Mouse (Mus musculus) thymus, adult 2 months (tissue): ENCODE measurements around the gene Klhl28.

Experiments used
- CTCF ChIP-seq: fragments of 200-500 bp; IDR thresholded peaks from 2 replicates; pipeline ENCODE4 v1.5.1; 2012; ENCODE audit warnings: mild to moderate bottlenecking, control low read depth, low read length, moderate library complexity, borderline replicate concordance; ENCODE audit not compliant: control insufficient read depth, poor library complexity, insufficient read depth; ENCODE audit errors: extremely low read depth
- POLR2A ChIP-seq: fragments of 200-500 bp; IDR thresholded peaks from 2 replicates; pipeline ENCODE4 v1.6.1; 2012; ENCODE audit warnings: mild to moderate bottlenecking, low read length, control low read depth, moderate library complexity; ENCODE audit not compliant: control insufficient read depth, poor library complexity, insufficient read depth; ENCODE audit errors: extremely low read depth

DNA sequence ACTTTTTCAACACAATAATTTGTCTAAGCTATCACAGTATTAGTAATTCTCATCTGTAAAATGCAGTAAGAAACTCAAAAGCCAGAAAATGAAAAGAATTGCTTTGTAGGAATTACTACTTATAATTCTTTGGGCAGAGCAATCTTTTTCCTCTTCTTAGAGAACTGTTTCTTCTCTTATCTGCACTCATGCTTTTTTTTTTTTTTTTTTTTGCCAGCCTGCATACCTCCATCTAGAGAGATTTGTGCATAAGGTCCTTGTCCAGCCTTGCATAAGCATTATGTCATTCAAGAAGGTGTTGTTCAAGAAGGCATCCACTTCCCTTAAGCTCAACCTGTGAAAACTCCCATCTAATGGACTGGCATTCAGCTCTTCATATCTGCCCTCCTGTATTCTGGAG, 48.6 kb downstream of the Klhl28 start:
- no peak for TF ChIP-seq CTCF
- no peak for TF ChIP-seq POLR2A
